21 mouse cellular contexts compared by ENCODE assay signal in the genomic region with DNA sequence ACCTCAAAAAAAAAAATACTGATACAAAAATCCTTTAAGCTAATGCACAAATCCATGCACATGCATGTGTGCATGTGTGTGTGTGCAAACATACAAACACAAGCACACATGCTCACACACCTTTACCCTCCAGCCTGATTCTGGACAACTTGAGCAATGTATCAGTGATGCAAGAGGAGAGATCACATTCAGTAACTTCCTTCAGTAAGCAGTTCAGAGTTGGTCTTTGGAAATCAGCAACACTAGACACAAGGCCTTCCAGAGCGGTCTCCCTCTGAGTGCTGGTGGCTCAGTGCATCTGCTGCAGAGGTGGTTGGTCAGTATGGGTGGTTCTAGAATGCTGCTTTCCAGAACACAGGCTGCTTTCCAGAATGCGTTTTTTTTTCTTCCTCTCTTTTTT.
"Had no signal": no experiment of that assay in that cellular context is flagged by ENCODE, and none has a peak within 500 bp of the region (broad histone marks: within the 10 kb centered on the region; RNA-seq: fewer than 3 reads in every experiment).

No protein-coding gene starts in this region.

- H3K36me3 ChIP-seq: intestine, embryonic 15.5 days; limb, embryonic 15.5 days; lung, embryonic 15.5 days; stomach, embryonic 15.5 days had no signal

- H3K4me2 ChIP-seq: intestine, embryonic 15.5 days; limb, embryonic 12.5 days; limb, embryonic 15.5 days; lung, embryonic 15.5 days; midbrain, embryonic 11.5 days; stomach, embryonic 15.5 days had no signal

- H3K9ac ChIP-seq: intestine, embryonic 15.5 days; limb, embryonic 12.5 days; limb, embryonic 15.5 days; lung, embryonic 15.5 days; stomach, embryonic 15.5 days had no signal

- H3K4me1 ChIP-seq: limb, embryonic 12.5 days; stomach, embryonic 15.5 days had no signal

- H3K4me3 ChIP-seq: intestine, embryonic 15.5 days; limb, embryonic 12.5 days; limb, embryonic 15.5 days; lung, embryonic 15.5 days; stomach, embryonic 15.5 days had no signal

- H3K27me3 ChIP-seq: intestine, embryonic 15.5 days; limb, embryonic 12.5 days; limb, embryonic 15.5 days; lung, embryonic 15.5 days; stomach, embryonic 15.5 days had no signal

- H3K9me3 ChIP-seq: intestine, embryonic 15.5 days; limb, embryonic 12.5 days; limb, embryonic 15.5 days; lung, embryonic 15.5 days; stomach, embryonic 15.5 days had no signal

- H3K27ac ChIP-seq: intestine, embryonic 15.5 days; limb, embryonic 12.5 days; limb, embryonic 15.5 days; lung, embryonic 15.5 days; macrophage; stomach, embryonic 15.5 days had no signal

- DNase-seq: kidney, adult 18-20 months; kidney, adult 9 months; kidney, postnatal 14 days; kidney, postnatal 4 days; left cerebral cortex, postnatal 4 days; lung, adult 18-20 months; lung, postnatal 10 days; midbrain, embryonic 14.5 days; right cerebral cortex, adult 18-20 months; right cerebral cortex, postnatal 14 days; spleen, adult 18-20 months; thymus, adult 2 months; thymus, postnatal 14 days; thymus, postnatal 4 days had no signal

- ATAC-seq: intestine, embryonic 15.5 days had no signal
